Mouse (Mus musculus) testis, adult 2 months (tissue): ENCODE measurements around the gene Nfe2l1.

Experiments
- CTCF ChIP-seq: fragments of 200-500 bp; IDR thresholded peaks from 2 replicates; pipeline ENCODE4 v1.5.1; 2012; ENCODE audit warnings: low read depth, mild to moderate bottlenecking, inconsistent platforms, low read length, moderate library complexity; ENCODE audit not compliant: control insufficient read depth, insufficient read depth, insufficient replicate concordance
- POLR2A ChIP-seq: fragments of 200-500 bp; IDR thresholded peaks from 2 replicates; pipeline ENCODE4 v1.6.1; 2012; ENCODE audit warnings: low read depth, mild to moderate bottlenecking, inconsistent platforms, low read length, moderate library complexity; ENCODE audit not compliant: control insufficient read depth

DNA sequence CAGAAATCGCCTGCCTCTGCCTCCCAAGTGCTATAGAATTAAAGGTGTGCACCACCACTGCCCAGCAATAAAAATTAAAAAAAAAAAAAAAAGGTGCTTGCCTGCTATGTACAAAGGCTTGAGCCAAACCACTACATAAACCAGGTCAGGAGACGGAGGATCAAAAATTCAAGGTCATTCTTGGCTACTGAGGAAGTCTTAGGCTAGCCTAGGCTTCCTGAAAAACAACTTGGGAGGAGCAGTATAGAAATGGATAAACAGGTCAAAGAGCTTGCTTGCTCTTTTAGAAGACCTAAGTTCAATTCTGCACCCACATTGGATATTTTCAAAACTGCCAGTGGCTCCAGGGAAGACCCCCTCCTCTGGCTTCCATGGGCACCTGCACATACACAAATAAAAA lies 15.3 kb downstream of the Nfe2l1 start:
- TF ChIP-seq CTCF (no peak), POLR2A (no peak)
